Mouse (Mus musculus): ENCODE results near the gene Wipi1.

DNA sequence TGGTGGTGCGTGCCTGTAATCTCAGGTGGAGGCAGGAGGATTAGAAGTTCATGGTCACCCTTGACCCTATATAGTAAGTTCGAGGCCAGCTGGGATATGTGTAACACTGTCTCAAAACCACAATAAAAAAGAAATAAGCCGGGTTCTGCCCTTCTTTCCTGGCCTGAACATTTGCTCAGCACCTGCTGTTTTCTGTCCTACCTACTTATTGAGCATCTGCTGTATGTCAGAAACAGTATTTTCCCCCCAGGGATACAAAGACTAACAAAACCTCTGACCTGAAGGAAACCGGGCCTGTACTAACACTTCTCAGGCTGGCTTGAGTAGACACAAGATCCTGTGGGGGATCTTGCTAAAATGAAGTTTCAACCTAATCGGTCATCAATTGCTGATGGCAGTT is 74.8 kb downstream of the Wipi1 start:
- no peak for TF ChIP-seq CTCF (IDR thresholded peaks at IDR 0.05)
- TF ChIP-seq POLR2A (IDR thresholded peaks at IDR 0.05; ENCODE audit: insufficient read depth, low read depth, low read length): no peak

Measured in heart, adult 2 months (tissue).